In genomic region chr9:35198945-35199771, GRCm38 (mm10) we compare ENCODE assay signal across 8 mouse cellular contexts. TPM values are rescaled to one million over a fixed set of nuclear protein-coding genes. Genes with fewer than 3 reads are reported as not detected.
DNase-seq lines count a peak whose midpoint lies in the region; ATAC-seq lines count a peak whose summit lies in the region.

No protein-coding gene starts in this region.

- H3K27ac ChIP-seq in kidney, embryonic 16.5 days (ENCODE audit: low read length): peak overlapping the region; percentile 55; the same call in 1 of the 2 replicates

- H3K9ac ChIP-seq in kidney, embryonic 16.5 days (replicated peaks; ENCODE audit: low read length): peak overlapping the region; percentile 86

- no peaks in the 10 kb centered on the region for H3K9me3 ChIP-seq in kidney, embryonic 16.5 days (ENCODE audit: low read length)
- H3K9me3 ChIP-seq in megakaryocyte, embryonic 14.5 days: no peaks in the 10 kb centered on the region

- no peaks in the 10 kb centered on the region for H3K27me3 ChIP-seq in kidney, embryonic 16.5 days (ENCODE audit: insufficient read depth, low read length)
- H3K27me3 ChIP-seq in megakaryocyte, embryonic 14.5 days (replicated peaks): no peaks in the 10 kb centered on the region

- WGBS in kidney, embryonic 16.5 days: 23% methylated on average over 18 of the region's 18 CpGs

- H3K36me3 ChIP-seq in kidney, embryonic 16.5 days (ENCODE audit: insufficient read depth, low read length): no peaks in the 10 kb centered on the region
- peaks cover 21% of the 10 kb centered on the region for H3K36me3 ChIP-seq in megakaryocyte, embryonic 14.5 days (replicated peaks; ENCODE audit: low read length)

- H3K4me3 ChIP-seq in kidney, embryonic 16.5 days (ENCODE audit: low read length): peak overlapping the region; percentile 71
- H3K4me3 ChIP-seq in megakaryocyte, embryonic 14.5 days (replicated peaks): peak overlapping the region; percentile 95

- peak; percentile 66 for ATAC-seq in kidney, embryonic 16.5 days (ENCODE audit: low FRiP score, low TSS enrichment)
- ATAC-seq in hematopoietic stem cell, adult 5-6 weeks (replicated peaks in 1 of 2; ENCODE audit: insufficient read depth in 1 of 2, low FRiP score in 2 of 2, low TSS enrichment in 1 of 2, low read depth in 1 of 2, poor library complexity in 2 of 2, severe bottlenecking in 2 of 2): peak; percentile 18 to 40; a peak in 3 of 4 replicates

- peaks cover 16% of the 10 kb centered on the region; the same call in 1 of the 2 replicates for H3K4me1 ChIP-seq in kidney, embryonic 16.5 days (ENCODE audit: insufficient read depth, low read length)
- H3K4me1 ChIP-seq in megakaryocyte, embryonic 14.5 days: peaks cover 52% of the 10 kb centered on the region

- no peak for DNase-seq in kidney, postnatal 4 days
- peak; percentile 67 for DNase-seq in R1 (ENCODE audit: low read depth, low spot score)
- DNase-seq in thymus, postnatal 4 days: no peak
- no peak for DNase-seq in thymus, postnatal 10 days (ENCODE audit: low spot score in 2 of 2)
- DNase-seq in adrenal gland, adult (ENCODE audit: inconsistent age in 2 of 2, low spot score in 1 of 2): no peak

- peak overlapping the region; percentile 83 for H3K4me2 ChIP-seq in kidney, embryonic 16.5 days (replicated peaks; ENCODE audit: low read depth, low read length)

RNA-seq across cellular contexts. Expression of gene Srpr, which starts 0.8 kb away (rescaled TPM):
- polyA plus RNA-seq in kidney, embryonic 16.5 days (2015; fragmentation: Nextera tagmentation; extraction: Ambion mirVana): 128 and 130 TPM in 2 replicates
- 76.2 and 82.3 TPM in 2 replicates for total RNA-seq in hematopoietic stem cell, adult 5-6 weeks (2017)
- 1.3 and 11.2 TPM in 2 replicates for polyA plus RNA-seq in megakaryocyte, embryonic 14.5 days (2012; ENCODE audit: insufficient read depth, low replicate concordance)

RNA-seq across cellular contexts. Expression of gene Tirap, which starts 0.9 kb away (rescaled TPM):
- 11.4 and 11.7 TPM in 2 replicates for polyA plus RNA-seq in kidney, embryonic 16.5 days (2015; fragmentation: Nextera tagmentation; extraction: Ambion mirVana)
- 4.1 and 18.9 TPM in 2 replicates for total RNA-seq in hematopoietic stem cell, adult 5-6 weeks (2017)
- 1.9 and 9.9 TPM in 2 replicates for polyA plus RNA-seq in megakaryocyte, embryonic 14.5 days (2012; ENCODE audit: insufficient read depth, low replicate concordance)

RNA-seq across cellular contexts. Expression of gene Foxred1, which starts 11.7 kb away (rescaled TPM):
- 53.4 and 58.0 TPM in 2 replicates for polyA plus RNA-seq in kidney, embryonic 16.5 days (2015; fragmentation: Nextera tagmentation; extraction: Ambion mirVana)
- 35.9 and 38.5 TPM in 2 replicates for total RNA-seq in hematopoietic stem cell, adult 5-6 weeks (2017)
- 4.1 and 7.4 TPM in 2 replicates for polyA plus RNA-seq in megakaryocyte, embryonic 14.5 days (2012; ENCODE audit: insufficient read depth, low replicate concordance)

RNA-seq across cellular contexts. Expression of gene Dcps, which starts 23.3 kb away (rescaled TPM):
- polyA plus RNA-seq in kidney, embryonic 16.5 days (2015; fragmentation: Nextera tagmentation; extraction: Ambion mirVana): 98.4 and 102 TPM in 2 replicates
- 48.6 and 56.6 TPM in 2 replicates for total RNA-seq in hematopoietic stem cell, adult 5-6 weeks (2017)
- polyA plus RNA-seq in megakaryocyte, embryonic 14.5 days (2012; ENCODE audit: insufficient read depth, low replicate concordance): 78.0 and 88.3 TPM in 2 replicates

Comparison
In these comparisons a context has a peak if more than half of its experiments do, and no peak if none do; other contexts are left out.
1. RNA of gene Srpr, which starts 0.8 kb away (polyA plus RNA-seq): 128 to 130 TPM in kidney, embryonic 16.5 days; 1.3 to 11.2 TPM in megakaryocyte, embryonic 14.5 days; every median in the first group is over 10 times any median in the second.